Mouse (Mus musculus) CH12.LX (cell line): ENCODE results near the gene Cox19. TPM values are rescaled to one million over a fixed set of nuclear protein-coding genes. Genes with fewer than 3 reads are reported as not detected.

Experiments
- DNase-seq: peaks from one replicate; pipeline ENCODE4 v3.0.0-alpha.2; 2013; ENCODE audit errors: extremely low read depth
- H3K27ac ChIP-seq: 2 replicates; pipeline ENCODE4 v1.5.1; 2012; ENCODE audit warnings: low read depth, mild to moderate bottlenecking, control low read depth, moderate library complexity; ENCODE audit not compliant: insufficient read depth
- H3K27me3 ChIP-seq: replicated peaks from 2 replicates; pipeline ENCODE3; 2012; ENCODE audit warnings: inconsistent platforms
- H3K36me3 ChIP-seq, 2 experiments: replicated peaks in 1 of 2; 2 replicates each; pipeline versions ENCODE3 to v1.6.1; 2012; ENCODE audit warnings: inconsistent platforms in 1 of 2, low read length in 1 of 2, mild to moderate bottlenecking in 1 of 2, mixed read lengths in 1 of 2, moderate library complexity in 1 of 2; ENCODE audit not compliant: control insufficient read depth in 1 of 2, insufficient read depth in 1 of 2
- H3K4me1 ChIP-seq, 2 experiments: 2 replicates each; pipeline ENCODE4 v1.6.1; 2012; ENCODE audit warnings: inconsistent platforms in 1 of 2, moderate library complexity in 1 of 2; ENCODE audit not compliant: insufficient read depth in 2 of 2, control insufficient read depth in 1 of 2
- H3K4me2 ChIP-seq: 2 replicates; pipeline ENCODE4 v1.6.1; 2012; ENCODE audit warnings: low read depth, mild to moderate bottlenecking, control low read depth; ENCODE audit not compliant: poor library complexity, insufficient read depth, severe bottlenecking
- H3K4me3 ChIP-seq, 3 experiments: fragments of 150-350 bp in 1 of 3; sonication (generic) in 1 of 3; replicated peaks in 1 of 3; 2 replicates each; pipeline versions ENCODE3 to v1.5.1; 2011 to 2012; ENCODE audit warnings: low read depth in 2 of 3, low read length in 2 of 3, mild to moderate bottlenecking in 2 of 3, moderate library complexity in 2 of 3, control low read depth in 1 of 3, improper control_type of control experiment in 1 of 3, inconsistent platforms in 1 of 3, mixed read lengths in 1 of 3; ENCODE audit not compliant: poor library complexity in 1 of 3
- H3K79me2 ChIP-seq: replicated peaks from 2 replicates; pipeline ENCODE4 v1.6.1; 2012; ENCODE audit warnings: mild to moderate bottlenecking, moderate library complexity; ENCODE audit not compliant: control insufficient read depth, poor library complexity, insufficient read depth, severe bottlenecking; ENCODE audit errors: extremely low read depth
- H3K9ac ChIP-seq: 2 replicates; pipeline ENCODE4 v1.6.1; 2012; ENCODE audit warnings: low read depth, mild to moderate bottlenecking, control low read depth, moderate library complexity; ENCODE audit not compliant: insufficient read depth
- H3K9me3 ChIP-seq: replicated peaks from 2 replicates; pipeline ENCODE3; 2012; ENCODE audit warnings: low read length, inconsistent platforms, mixed read lengths
- BHLHE40 ChIP-seq: IDR thresholded peaks from 2 replicates; pipeline ENCODE4 v1.6.1; 2011; ENCODE audit warnings: mild to moderate bottlenecking, low read depth, low read length, improper control_type of control experiment
- CHD1 ChIP-seq: IDR thresholded peaks from 2 replicates; pipeline ENCODE4 v1.6.1; 2012; ENCODE audit warnings: low read depth, low read length, improper control_type of control experiment, inconsistent platforms
- CHD2 ChIP-seq: IDR thresholded peaks from 2 replicates; pipeline ENCODE4 v1.6.1; 2011; ENCODE audit warnings: low read length, improper control_type of control experiment
- E2F4 ChIP-seq: IDR thresholded peaks from 2 replicates; pipeline ENCODE4 v1.6.1; 2011; ENCODE audit warnings: low read depth, low read length, improper control_type of control experiment; ENCODE audit not compliant: insufficient replicate concordance
- HCFC1 ChIP-seq: IDR thresholded peaks from 2 replicates; pipeline ENCODE4 v1.6.1; 2012; ENCODE audit warnings: low read depth, mild to moderate bottlenecking, inconsistent platforms, low read length, improper control_type of control experiment
- IRF4 ChIP-seq: IDR thresholded peaks from 2 replicates; pipeline ENCODE4 v1.6.1; 2014; ENCODE audit warnings: low read depth, mild to moderate bottlenecking, inconsistent platforms, low read length, improper control_type of control experiment
- MAX ChIP-seq: IDR thresholded peaks from 2 replicates; pipeline ENCODE4 v1.6.1; 2011; ENCODE audit warnings: low read length, improper control_type of control experiment
- MEF2A ChIP-seq: IDR thresholded peaks from 2 replicates; pipeline ENCODE4 v1.6.1; 2014; ENCODE audit warnings: low read depth, mild to moderate bottlenecking, inconsistent platforms, low read length, improper control_type of control experiment, borderline replicate concordance
- MXI1 ChIP-seq: IDR thresholded peaks from 2 replicates; pipeline ENCODE4 v1.6.1; 2011; ENCODE audit warnings: mild to moderate bottlenecking, low read depth, low read length, improper control_type of control experiment
- NRF1 ChIP-seq: IDR thresholded peaks from 2 replicates; pipeline ENCODE4 v1.6.1; 2014; ENCODE audit warnings: low read depth, mild to moderate bottlenecking, inconsistent platforms, low read length, improper control_type of control experiment, moderate library complexity
- PAX5 ChIP-seq: IDR thresholded peaks from 2 replicates; pipeline ENCODE4 v1.6.1; 2012; ENCODE audit warnings: low read length, inconsistent platforms, mixed read lengths
- POLR2AphosphoS2 ChIP-seq: IDR thresholded peaks from 2 replicates; pipeline ENCODE4 v1.6.1; 2011; ENCODE audit warnings: low read depth, low read length, improper control_type of control experiment
- RAD21 ChIP-seq: IDR thresholded peaks from 2 replicates; pipeline ENCODE4 v1.6.1; 2011; ENCODE audit warnings: low read depth, mild to moderate bottlenecking, low read length, improper control_type of control experiment, moderate library complexity
- RCOR1 ChIP-seq: conservative IDR thresholded peaks from 2 replicates; pipeline ENCODE4 v1.6.1; 2012; ENCODE audit warnings: low read depth, mild to moderate bottlenecking, inconsistent platforms, low read length, improper control_type of control experiment
- SIN3A ChIP-seq: IDR thresholded peaks from 2 replicates; pipeline ENCODE4 v1.6.1; 2012; ENCODE audit warnings: low read length, improper control_type of control experiment, inconsistent platforms
- SMC3 ChIP-seq: IDR thresholded peaks from 2 replicates; pipeline ENCODE4 v1.6.1; 2011; ENCODE audit warnings: low read depth, low read length, improper control_type of control experiment
- TBP ChIP-seq: conservative IDR thresholded peaks from 2 replicates; pipeline ENCODE4 v1.6.1; 2011; ENCODE audit warnings: low read depth, low read length, improper control_type of control experiment
- TCF12 ChIP-seq: IDR thresholded peaks from 2 replicates; pipeline ENCODE4 v1.6.1; 2014; ENCODE audit warnings: low read depth, mild to moderate bottlenecking, inconsistent platforms, low read length, improper control_type of control experiment
- UBTF ChIP-seq: IDR thresholded peaks from 2 replicates; pipeline ENCODE4 v1.6.1; 2012; ENCODE audit warnings: low read depth, mild to moderate bottlenecking, inconsistent platforms, low read length, improper control_type of control experiment, moderate library complexity
- USF1 ChIP-seq: IDR thresholded peaks from 2 replicates; pipeline ENCODE4 v1.6.1; 2014; ENCODE audit warnings: low read depth, mild to moderate bottlenecking, inconsistent platforms, low read length, improper control_type of control experiment
- ZNF384 ChIP-seq: IDR thresholded peaks from 2 replicates; pipeline ENCODE4 v1.6.1; 2012; ENCODE audit warnings: low read depth, low read length, improper control_type of control experiment, inconsistent platforms
- dilution Hi-C: fragments of 300-500 bp; cut with MboI; formaldehyde crosslinking; loops from 2 replicates; pipeline ENCODE4 v1.14.3; 2020; ENCODE audit warnings: low sequenced_read_pairs; ENCODE audit not compliant: extremely low pct_unique_long_range_greater_than_20kb, extremely low pct_ligation_motif_present
- in situ Hi-C: fragments of 300-500 bp; cut with MboI; formaldehyde crosslinking; loops from 3 replicates; pipeline ENCODE4 v1.14.3; 2019; ENCODE audit warnings: low sequenced_read_pairs, low pct_ligation_motif_present, low pct_unique_long_range_greater_than_20kb, mixed read lengths
- polyA plus RNA-seq: library from polyadenylated mRNA; unstranded; fragments of >175 nt; gene quantifications from 2 replicates; pipeline ENCODE4 v1.2.1, GENCODE M21; 2012; ENCODE audit warnings: low read depth; ENCODE audit not compliant: insufficient read length
- total RNA-seq, 2 experiments: library from RNA; depleted of rRNA; stranded (reverse); fragments of 300-350 nt in 1 of 2; fragments of >200 nt in 1 of 2; gene quantifications; 2 replicates each; pipeline ENCODE4 v1.2.3; 2012 to 2014

Gene Cox19
- total and polyA plus RNA-seq, 3 experiments: 30.1 to 70.1 (median 32.1) TPM

- no peak within 1 kb of the TSS for H3K4me3 ChIP-seq
- no peaks in the 10 kb centered on the region for H3K79me2 ChIP-seq
- H3K4me2 ChIP-seq: no peak within 1 kb of the TSS
- peaks cover 0 to 33% of the 10 kb centered on the region in 2 experiments for H3K36me3 ChIP-seq
- no peak within 1 kb of the TSS for H3K27ac ChIP-seq
- in situ Hi-C loops (no loop called here), dilution Hi-C loops (no loop called here)
- H3K9me3 ChIP-seq: no peaks in the 10 kb centered on the region
- TF ChIP-seq PAX5 (no peak), IRF4 (no peak), CHD2 (no peak), TCF12 (no peak), TBP (no peak), MXI1 (no peak), SIN3A (no peak), RCOR1 (no peak), E2F4 (no peak), UBTF (no peak), SMC3 (no peak), RAD21 (no peak), MAX (no peak), NRF1 (no peak), ZNF384 (no peak)
- no peaks in the 10 kb centered on the region for H3K27me3 ChIP-seq
- no peak within 1 kb of the TSS for H3K9ac ChIP-seq
- DNase-seq: no peak
- peaks cover 4 to 17% of the 10 kb centered on the region in 2 experiments for H3K4me1 ChIP-seq
Observed at GRCm38 (mm10) chr5:139377468-139378270, 26.5 kb upstream of the Cox19 start, which contains the start of gene Gpr146. Gpr146 (plus strand) TSS chr5:139377697.

DNA sequence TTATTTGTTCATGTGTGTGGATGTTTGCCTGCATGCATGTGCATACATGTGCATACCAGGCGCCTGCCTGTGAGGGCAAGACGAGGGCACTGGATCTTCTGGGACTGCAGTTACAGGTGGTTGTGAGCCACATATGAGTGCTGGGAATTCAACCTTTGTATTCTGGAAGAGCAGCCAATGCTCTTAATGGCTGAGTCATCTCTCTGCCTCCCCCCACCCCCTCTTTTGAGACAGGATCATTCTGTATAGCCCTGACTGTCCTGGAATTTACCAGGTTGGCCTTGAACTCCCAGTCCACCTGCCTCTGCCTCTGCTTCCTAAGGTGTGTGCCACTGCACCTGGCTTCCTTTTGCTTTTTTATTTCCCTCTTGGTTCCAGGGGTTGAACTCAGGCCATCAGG, 23.6 kb upstream of the Cox19 start:
- Histone ChIP-seq H3K4me1 (peaks cover 7% of the 10 kb centered on the region in 2 experiments; a peak in 3 of 4 replicates), H3K4me2 (no peak overlapping the region), H3K4me3 (no peak overlapping the region), H3K36me3 (peaks cover 0 to 33% of the 10 kb centered on the region in 2 experiments), H3K9ac (no peak overlapping the region), H3K9me3 (no peaks in the 10 kb centered on the region), H3K27ac (no peak overlapping the region), H3K27me3 (no peaks in the 10 kb centered on the region), H3K79me2 (no peaks in the 10 kb centered on the region)
- dilution Hi-C loops: no loop called here
- in situ Hi-C loops: loop anchor here (25.0 kb wide), 1 partner anchor 87 kb away; the partner anchor contains the start of gene 3110082I17Rik
- no peak for DNase-seq
- TF ChIP-seq HCFC1 (no peak), MAX (no peak), USF1 (no peak), BHLHE40 (no peak), ZNF384 (no peak), POLR2AphosphoS2 (no peak), SMC3 (no peak), RAD21 (no peak), MXI1 (no peak), IRF4 (no peak), CHD1 (no peak), MEF2A (no peak), E2F4 (no peak), UBTF (no peak)
